21 mouse cellular contexts compared by ENCODE assay signal in genomic region chr12:17063920-17064319, GRCm38 (mm10). TPM values are rescaled to one million over a fixed set of nuclear protein-coding genes. Genes with fewer than 3 reads are reported as not detected.
DNase-seq lines count a peak whose midpoint lies in the region; ATAC-seq lines count a peak whose summit lies in the region.
"Had no signal": no experiment of that assay in that cellular context is flagged by ENCODE, and none has a peak within 500 bp of the region (broad histone marks: within the 10 kb centered on the region; RNA-seq: fewer than 3 reads in every experiment).

No protein-coding gene starts in this region.

- peaks cover 24% of the 10 kb centered on the region for H3K4me1 ChIP-seq in forebrain, embryonic 15.5 days
- H3K4me1 ChIP-seq in forebrain, embryonic 12.5 days: peaks cover 16% of the 10 kb centered on the region
- H3K4me1 ChIP-seq in forebrain, embryonic 16.5 days (replicated peaks; ENCODE audit: control insufficient read depth, insufficient read depth, low read length): peaks cover 11% of the 10 kb centered on the region
- H3K4me1 ChIP-seq: embryonic facial prominence, embryonic 15.5 days; heart, embryonic 15.5 days; liver, embryonic 15.5 days had no signal

- H3K27ac ChIP-seq in forebrain, embryonic 15.5 days (replicated peaks): peak overlapping the region; percentile 37; the same call in 1 of the 2 replicates
- H3K27ac ChIP-seq in forebrain, embryonic 12.5 days: no peak overlapping the region
- H3K27ac ChIP-seq in forebrain, embryonic 16.5 days (ENCODE audit: low read length): no peak overlapping the region
- H3K27ac ChIP-seq: embryonic facial prominence, embryonic 15.5 days; heart, embryonic 15.5 days; limb, embryonic 13.5 days; liver, embryonic 15.5 days had no signal

- WGBS in forebrain, embryonic 15.5 days: 58% methylated on average over 5 of the region's 5 CpGs
- 58% methylated on average over 5 of the region's 5 CpGs for WGBS in forebrain, embryonic 12.5 days
- WGBS in forebrain, embryonic 16.5 days: 51% methylated on average over 5 of the region's 5 CpGs

- 0 out of 2 replicates have a peak, but pooled peaks have one; percentile 26 for ATAC-seq in forebrain, embryonic 15.5 days (replicated peaks)
- ATAC-seq in forebrain, embryonic 12.5 days (ENCODE audit: low FRiP score): no peak
- 0 out of 2 replicates have a peak, but pooled peaks have one; percentile 29 for ATAC-seq in forebrain, embryonic 16.5 days
- ATAC-seq: lung, postnatal 0 days had no signal

- H3K9ac ChIP-seq in forebrain, embryonic 15.5 days (replicated peaks): no peak overlapping the region
- no peak overlapping the region for H3K9ac ChIP-seq in forebrain, embryonic 12.5 days
- H3K9ac ChIP-seq in forebrain, embryonic 16.5 days (replicated peaks; ENCODE audit: low read depth, low read length): no peak overlapping the region
- H3K9ac ChIP-seq: embryonic facial prominence, embryonic 15.5 days; heart, embryonic 15.5 days; limb, embryonic 13.5 days; liver, embryonic 15.5 days had no signal

- H3K27me3 ChIP-seq in forebrain, embryonic 15.5 days: no peaks in the 10 kb centered on the region
- H3K27me3 ChIP-seq in forebrain, embryonic 12.5 days: no peaks in the 10 kb centered on the region; the same call in 1 of the 2 replicates
- no peaks in the 10 kb centered on the region for H3K27me3 ChIP-seq in forebrain, embryonic 16.5 days (replicated peaks; ENCODE audit: control insufficient read depth, insufficient read depth, low read length)
- H3K27me3 ChIP-seq: embryonic facial prominence, embryonic 15.5 days; heart, embryonic 15.5 days; limb, embryonic 13.5 days; liver, embryonic 15.5 days had no signal

- no peaks in the 10 kb centered on the region for H3K9me3 ChIP-seq in forebrain, embryonic 15.5 days
- H3K9me3 ChIP-seq in forebrain, embryonic 12.5 days: no peaks in the 10 kb centered on the region
- no peaks in the 10 kb centered on the region for H3K9me3 ChIP-seq in forebrain, embryonic 16.5 days (ENCODE audit: control insufficient read depth, low read length)
- H3K9me3 ChIP-seq: embryonic facial prominence, embryonic 15.5 days; heart, embryonic 15.5 days; limb, embryonic 13.5 days; liver, embryonic 15.5 days had no signal

- peak; percentile 36 for DNase-seq in layer of hippocampus, adult 9-11 months
- no peak for DNase-seq in layer of hippocampus, adult 11-12 months (ENCODE audit: low spot score)
- DNase-seq in retina, embryonic 14.5 days (ENCODE audit: low spot score): peak; percentile 51
- DNase-seq in spleen, postnatal 36 days (ENCODE audit: low spot score in 2 of 2): no peak
- DNase-seq: adrenal gland, postnatal 25 days; B cell, adult 2 months; cerebellum, adult 9-10 months; gastrocnemius, postnatal 10 days; heart, adult 18-20 months; kidney, adult 2 months; kidney, postnatal 36 days; right cerebral cortex, postnatal 4 days; thymus, postnatal 4 days had no signal

- no peak overlapping the region for H3K4me2 ChIP-seq in forebrain, embryonic 15.5 days (replicated peaks)
- H3K4me2 ChIP-seq in forebrain, embryonic 12.5 days: no peak overlapping the region
- H3K4me2 ChIP-seq in forebrain, embryonic 16.5 days (ENCODE audit: low read length): no peak overlapping the region
- H3K4me2 ChIP-seq: embryonic facial prominence, embryonic 15.5 days; heart, embryonic 15.5 days; limb, embryonic 13.5 days; liver, embryonic 15.5 days had no signal

- no peaks in the 10 kb centered on the region for H3K36me3 ChIP-seq in forebrain, embryonic 15.5 days
- H3K36me3 ChIP-seq in forebrain, embryonic 12.5 days (replicated peaks): no peaks in the 10 kb centered on the region
- no peaks in the 10 kb centered on the region for H3K36me3 ChIP-seq in forebrain, embryonic 16.5 days (ENCODE audit: control insufficient read depth, insufficient read depth)
- H3K36me3 ChIP-seq: embryonic facial prominence, embryonic 15.5 days; heart, embryonic 15.5 days; limb, embryonic 13.5 days; liver, embryonic 15.5 days had no signal

- H3K4me3 ChIP-seq in forebrain, embryonic 15.5 days: no peak overlapping the region
- no peak overlapping the region for H3K4me3 ChIP-seq in forebrain, embryonic 12.5 days (replicated peaks)
- H3K4me3 ChIP-seq in forebrain, embryonic 16.5 days (replicated peaks; ENCODE audit: low read length): no peak overlapping the region
- H3K4me3 ChIP-seq: embryonic facial prominence, embryonic 15.5 days; heart, embryonic 15.5 days; limb, embryonic 13.5 days; liver, embryonic 15.5 days had no signal

RNA-seq across cellular contexts. Expression of gene 2410004P03Rik, which starts 52.4 kb away (rescaled TPM):
- 2.4 and 4.8 TPM in 2 replicates for polyA plus RNA-seq in forebrain, embryonic 15.5 days (2015; fragmentation: Nextera tagmentation; extraction: Ambion mirVana)
- 0.85 and 1.5 TPM in 2 replicates for polyA plus RNA-seq in forebrain, embryonic 12.5 days (2016; fragmentation: Nextera tagmentation; extraction: Ambion mirVana)
- 3.0 and 4.3 TPM in 2 replicates for polyA plus RNA-seq in forebrain, embryonic 16.5 days (2015; fragmentation: Nextera tagmentation; extraction: Ambion mirVana)
- polyA plus RNA-seq: liver, embryonic 15.5 days had no signal

Comparison
In these comparisons a context has a peak if more than half of its experiments do, and no peak if none do; other contexts are left out.
1. DNase-seq: peak in layer of hippocampus, adult 9-11 months (single experiment) and retina, embryonic 14.5 days (single experiment); none in layer of hippocampus, adult 11-12 months (single experiment) and spleen, postnatal 36 days (0 of 2).